Mouse (Mus musculus) layer of hippocampus, adult 6 months (tissue): Measurements from ENCODE around the gene P3h3. TPM values are rescaled to one million over a fixed set of nuclear protein-coding genes. Genes with fewer than 3 reads are reported as not detected.

Source experiments
- long read RNA-seq, 2 experiments: library from polyadenylated mRNA; unstranded; transcript quantifications; one replicate each; pipeline ENCODE4 v2.0.0; 2019 to 2020
- polyA plus RNA-seq: library from polyadenylated mRNA; unstranded; fragments of <200 nt; fragmentation: Nextera tagmentation; gene quantifications from 2 replicates; pipeline ENCODE4 v1.2.3, GENCODE M21; 2021

Gene P3h3
- polyA plus RNA-seq, result 1.0 and 1.2 TPM in 2 replicates
- long read RNA-seq, experiment 1, partial matches to known transcripts, result 1 of 1 reads
- long read RNA-seq, experiment 1, other reads (novel, unspliced or antisense), result 0 of 1 reads
- long read RNA-seq, experiment 2, partial matches to known transcripts, result 4 of 14 reads
- long read RNA-seq, experiment 2, other reads (novel, unspliced or antisense), result 9 of 14 reads

DNA sequence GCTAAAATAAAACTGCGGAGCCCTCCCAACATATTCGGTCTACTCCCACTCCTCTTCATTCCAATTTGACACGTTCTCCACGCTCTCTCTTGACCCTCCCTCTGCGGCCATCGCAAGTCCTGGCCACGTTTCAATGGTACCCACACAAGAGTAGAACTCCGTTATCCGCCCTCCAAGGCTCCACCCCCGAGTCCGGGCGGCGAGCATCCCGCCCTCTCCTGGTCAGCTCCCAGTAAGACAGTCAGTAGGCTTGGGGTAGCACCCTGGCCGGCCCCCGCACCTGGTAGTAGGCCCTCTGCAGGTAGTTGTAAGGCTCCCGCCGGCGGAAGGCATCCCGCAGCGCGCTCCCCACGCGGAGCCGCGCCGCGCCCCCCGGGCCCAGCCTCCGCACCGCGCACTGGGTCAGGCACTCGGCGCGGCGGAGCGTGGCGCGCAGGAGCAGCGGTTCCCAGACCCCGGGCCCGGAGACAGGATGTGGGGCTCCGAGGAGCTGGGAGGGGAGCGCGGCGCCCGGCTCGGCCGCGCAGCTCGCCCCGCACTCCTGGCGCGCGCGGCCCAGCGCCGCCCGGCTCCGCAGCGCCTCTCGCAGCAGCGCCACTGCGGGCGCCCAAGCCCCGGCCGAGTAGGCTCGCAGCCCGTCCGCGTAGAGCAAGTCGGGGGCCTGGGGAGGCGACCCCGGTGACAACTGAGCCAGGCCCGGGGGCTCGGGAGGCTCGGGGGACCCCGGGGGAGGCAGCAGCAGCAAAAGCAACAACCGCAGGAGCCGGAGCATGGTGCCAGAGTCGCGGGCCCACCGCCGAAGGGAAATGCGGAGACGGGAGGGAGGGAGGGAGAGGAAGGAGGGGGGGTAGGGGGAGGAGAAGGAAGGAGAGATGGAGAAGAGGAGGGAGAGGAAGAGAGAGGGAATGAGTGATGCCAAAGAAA lies at the start of gene P3h3:
TSS of gene P3h3 (minus strand) at position 837 of the 924 bp plus-strand sequence.

DNA sequence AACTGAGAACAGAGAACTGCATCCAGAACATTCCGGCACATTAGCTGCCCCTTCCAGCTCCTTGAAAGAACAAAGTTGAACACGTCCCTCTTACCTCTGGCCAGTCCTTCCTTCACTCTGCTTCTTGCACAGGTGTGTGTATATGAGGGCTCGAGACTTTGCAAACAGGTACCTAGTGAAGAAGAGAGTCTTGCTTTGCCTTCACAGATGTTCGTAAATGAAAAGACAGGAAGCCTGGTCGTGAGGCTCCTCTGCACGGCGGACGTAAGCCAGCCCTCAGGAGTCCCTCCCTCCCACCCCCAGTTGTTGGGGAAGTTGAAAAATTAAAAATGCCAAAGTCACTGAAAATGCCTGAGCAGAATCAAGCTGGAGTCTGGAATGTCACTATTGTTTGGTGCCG lies 30.4 kb upstream of the P3h3 start, which contains the start of gene Cd4:
TSS of gene Cd4 (minus strand) at position 236 of the 400 bp plus-strand sequence.

DNA sequence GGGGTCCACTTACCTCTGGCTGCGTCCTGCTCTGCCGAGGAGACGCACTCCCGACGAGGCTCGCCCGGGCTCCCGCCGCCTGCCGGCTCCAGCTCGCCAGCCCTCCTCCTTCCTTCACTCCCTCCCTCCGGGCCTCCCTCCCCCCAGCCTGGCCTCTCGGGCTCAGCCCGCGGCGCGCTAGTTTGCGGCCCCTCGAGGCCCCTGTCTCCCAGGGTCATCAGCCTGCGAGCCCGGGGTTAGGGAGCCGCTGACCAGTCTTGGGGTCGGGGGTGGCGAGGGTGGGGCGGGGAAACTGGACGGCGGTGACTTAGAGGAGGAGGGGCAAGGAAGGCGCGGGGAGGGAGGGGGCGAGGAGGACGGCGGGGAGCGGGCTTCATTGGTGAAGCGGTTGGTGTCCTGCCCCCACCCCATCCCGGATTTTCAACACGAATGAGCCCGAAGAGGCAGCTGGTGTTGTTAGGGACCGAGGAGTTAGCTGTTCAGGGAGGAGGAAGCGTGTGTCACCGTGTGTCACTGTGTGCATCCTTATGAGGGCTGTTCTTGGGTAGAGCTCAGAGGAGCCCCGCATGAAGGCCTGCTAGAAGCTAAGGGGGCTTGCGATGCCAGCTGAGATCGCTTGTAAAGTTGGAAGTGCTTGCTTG lies 6.2 kb upstream of the P3h3 start, which contains the start of gene Gpr162:
TSS of gene Gpr162 (minus strand) at position 326 of the 641 bp plus-strand sequence.

DNA sequence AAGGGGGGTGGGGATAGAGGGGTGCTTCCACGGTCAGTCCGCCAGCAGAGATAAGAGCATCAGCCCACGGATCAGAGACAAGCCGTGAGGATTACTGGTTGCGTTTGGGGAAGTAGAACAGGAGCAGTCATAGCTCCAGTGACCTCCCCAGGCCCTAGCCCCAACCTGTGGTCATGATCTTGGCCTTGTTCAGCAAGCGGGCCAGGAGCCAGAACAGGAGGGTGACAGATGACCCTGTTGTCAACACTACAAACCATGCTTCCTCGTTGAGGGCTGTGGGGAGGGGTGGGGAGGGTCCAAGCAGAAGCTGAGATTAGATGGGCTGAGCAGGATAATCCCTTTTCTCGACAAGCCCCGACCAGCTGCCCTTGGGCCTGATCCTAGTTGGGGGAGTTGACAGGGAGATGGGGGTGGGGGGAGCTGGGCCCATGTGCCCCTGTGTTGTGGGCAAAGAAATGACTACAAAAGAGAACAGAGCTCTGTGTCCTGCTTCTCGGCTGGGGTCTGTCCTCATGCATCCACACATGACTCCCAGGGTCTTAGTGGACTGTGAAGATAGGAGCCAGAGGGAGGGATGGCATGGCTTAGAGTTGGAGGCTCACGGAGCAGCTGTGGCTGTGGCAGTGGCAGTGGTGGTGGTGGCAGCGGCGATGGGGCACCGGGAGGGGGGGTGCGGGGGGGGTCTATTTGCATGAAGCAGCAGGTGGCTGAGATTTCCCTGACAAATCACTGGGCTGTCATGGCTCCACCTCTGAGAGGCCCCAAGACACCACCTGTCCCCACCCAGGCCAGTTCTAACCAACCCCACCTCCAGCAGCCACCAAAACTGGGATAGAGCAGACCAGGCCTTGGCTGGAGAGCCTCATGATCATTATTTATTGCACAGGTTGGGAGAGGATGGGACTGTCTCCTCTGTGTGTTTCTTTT lies 17.0 kb downstream of the P3h3 start, which contains the start of gene Gnb3:
TSS of gene Gnb3 (minus strand) at position 35 of the 927 bp plus-strand sequence.

DNA sequence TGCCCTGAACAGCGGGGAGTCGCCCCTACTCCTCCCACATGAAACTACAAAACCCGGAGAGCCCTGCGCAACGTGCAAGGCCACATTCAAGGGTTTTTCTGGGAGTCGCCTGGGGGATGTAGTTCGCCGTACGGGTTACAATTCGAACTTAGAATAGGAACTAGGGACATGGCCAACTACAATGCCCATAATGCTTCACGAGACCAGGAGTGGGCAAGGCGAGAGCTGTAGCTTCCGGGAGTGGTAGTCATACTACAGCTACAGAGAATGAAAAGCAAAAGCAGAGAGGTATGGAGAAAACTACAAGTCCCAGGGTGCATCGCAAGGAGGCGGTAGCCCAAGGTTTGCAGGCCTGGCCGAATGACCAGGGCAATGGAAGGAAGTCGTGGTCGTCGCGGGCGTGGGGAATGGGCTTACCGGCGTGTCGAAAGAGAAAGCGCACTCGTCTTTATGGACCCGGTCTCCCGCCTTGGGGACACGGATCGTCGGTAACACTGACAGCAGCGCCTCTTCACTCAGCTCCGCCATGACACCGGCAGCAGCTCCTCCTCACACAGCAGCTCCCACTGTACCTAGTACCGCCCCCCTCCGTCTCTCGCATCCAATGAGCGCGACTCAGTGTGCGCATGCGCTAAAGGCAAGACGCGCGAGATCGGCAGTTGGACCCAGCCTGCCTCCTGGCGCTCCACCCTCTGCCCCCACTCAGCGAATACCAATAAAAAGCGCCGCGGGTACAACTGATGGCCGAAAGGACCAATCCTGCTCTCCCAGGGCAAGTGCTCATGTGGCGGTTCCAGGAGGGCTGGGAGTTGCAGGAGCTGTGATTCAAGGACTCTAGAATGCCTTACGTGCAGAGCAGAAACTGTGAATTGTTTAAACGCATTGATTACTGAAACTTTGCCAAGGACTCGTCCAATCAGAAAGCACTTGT lies 28.4 kb downstream of the P3h3 start, which contains the start of the genes Usp5 and Cdca3:
TSS of gene Usp5 (minus strand) at position 617 of the 931 bp plus-strand sequence.
TSS of gene Cdca3 (plus strand) at position 680 of the 931 bp plus-strand sequence.

DNA sequence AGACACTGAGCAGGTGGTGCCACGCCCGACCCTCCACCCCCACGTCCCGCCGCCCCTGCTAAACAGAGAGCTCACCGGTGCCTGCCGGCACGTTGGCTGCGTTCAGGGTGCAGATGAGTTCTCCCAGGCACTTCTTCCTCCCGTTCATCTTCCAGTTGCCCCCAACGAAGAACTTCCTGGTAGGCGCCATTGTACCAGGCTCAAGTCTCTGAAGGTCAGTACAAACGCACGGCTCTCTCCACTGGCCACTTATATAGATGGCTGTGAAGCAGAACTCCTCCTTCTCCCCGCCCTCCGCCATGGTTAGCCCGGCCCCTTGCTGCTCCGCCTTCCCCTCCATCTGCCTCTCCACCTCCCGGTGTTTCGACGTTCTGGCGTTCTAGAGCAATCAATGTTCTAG lies 43.6 kb downstream of the P3h3 start, which contains the start of gene Tpi1:
TSS of gene Tpi1 (minus strand) at position 364 of the 400 bp plus-strand sequence.

DNA sequence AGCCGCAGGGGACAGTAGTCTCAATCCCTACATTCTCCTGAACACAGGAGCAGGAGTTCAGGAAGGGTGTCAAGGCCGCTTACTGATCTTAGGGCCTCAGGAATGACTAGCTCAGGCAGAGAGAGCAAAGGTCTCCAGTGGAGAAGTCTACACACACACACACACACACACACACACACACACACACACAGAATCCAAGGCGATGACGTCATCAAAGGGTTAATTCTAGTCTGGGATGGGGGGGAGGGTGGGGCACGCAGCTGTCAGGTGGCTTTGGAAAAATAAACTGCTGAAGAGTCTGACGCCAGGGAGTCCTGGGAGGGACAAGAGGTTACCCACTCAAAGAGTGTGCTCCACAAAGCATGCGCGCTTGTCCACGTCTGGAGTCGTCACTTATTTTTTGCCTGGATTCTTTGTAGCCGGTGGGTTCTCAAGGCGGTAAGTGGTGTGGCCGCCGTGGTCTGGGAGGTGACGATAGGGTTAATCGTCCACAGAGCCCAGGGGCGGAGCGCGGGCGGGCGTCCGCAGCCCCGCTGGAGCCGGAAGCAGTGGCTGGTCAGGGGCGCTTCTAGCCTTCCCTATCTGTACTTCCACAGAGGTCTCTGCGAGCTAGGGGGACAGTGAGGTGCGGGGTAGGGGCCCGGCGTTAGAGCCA lies 49.1 kb downstream of the P3h3 start, which contains the start of gene Spsb2:
TSS of gene Spsb2 (plus strand) at position 304 of the 655 bp plus-strand sequence.

Other genes with a start within 250 kb of the P3h3 start
- 0.05 TPM in 1 of 2 replicates, not detected in the other for gene C1s2, start 221.7 kb downstream of the P3h3 start, polyA plus RNA-seq
- 20.8 and 21.3 TPM in 2 replicates for gene Lpcat3, start 194.7 kb downstream of the P3h3 start, polyA plus RNA-seq
- 101 and 108 TPM in 2 replicates for gene Emg1, start 145.6 kb downstream of the P3h3 start, polyA plus RNA-seq
- 140 and 157 TPM in 2 replicates for gene Phb2, start 145.4 kb downstream of the P3h3 start, polyA plus RNA-seq
- 4.1 and 4.6 TPM in 2 replicates for gene Ptpn6, start 119.0 kb downstream of the P3h3 start, polyA plus RNA-seq
- 1,248 and 1,281 TPM in 2 replicates for gene Grcc10, start 116.4 kb downstream of the P3h3 start, polyA plus RNA-seq
- 0.06 TPM in 1 of 2 replicates, not detected in the other for gene Gm45234, start 101.7 kb downstream of the P3h3 start, polyA plus RNA-seq
- gene Atn1, start 101.2 kb downstream of the P3h3 start, polyA plus RNA-seq, result 14.3 and 15.6 TPM in 2 replicates
- 599 and 862 TPM in 2 replicates for gene Eno2, start 88.1 kb downstream of the P3h3 start, polyA plus RNA-seq
- gene Lrrc23, start 78.0 kb downstream of the P3h3 start, polyA plus RNA-seq, result 4.3 and 6.1 TPM in 2 replicates
- 5.4 and 5.5 TPM in 2 replicates for gene Spsb2, start 49.1 kb downstream of the P3h3 start, polyA plus RNA-seq
- gene Tpi1, start 43.5 kb downstream of the P3h3 start, polyA plus RNA-seq, result 1,210 and 1,292 TPM in 2 replicates
- 98.8 and 105 TPM in 2 replicates for gene Usp5, start 28.3 kb downstream of the P3h3 start, polyA plus RNA-seq
- gene Cdca3, start 28.2 kb downstream of the P3h3 start, polyA plus RNA-seq, result 0.59 and 0.67 TPM in 2 replicates
- gene Gnb3, start 17.5 kb downstream of the P3h3 start, polyA plus RNA-seq, result 0.13 and 0.43 TPM in 2 replicates
- 1.1 and 1.4 TPM in 2 replicates for gene Gpr162, start 6.2 kb upstream of the P3h3 start, polyA plus RNA-seq
- 0.34 and 0.68 TPM in 2 replicates for gene Cd4, start 30.5 kb upstream of the P3h3 start, polyA plus RNA-seq
- gene Lag3, start 54.0 kb upstream of the P3h3 start, polyA plus RNA-seq, result 7.0 and 11.9 TPM in 2 replicates
- gene Ptms, start 62.4 kb upstream of the P3h3 start, polyA plus RNA-seq, result 294 and 362 TPM in 2 replicates
- gene Mlf2, start 73.6 kb upstream of the P3h3 start, polyA plus RNA-seq, result 604 and 679 TPM in 2 replicates
- 236 and 263 TPM in 2 replicates for gene Cops7a, start 107.8 kb upstream of the P3h3 start, polyA plus RNA-seq
- 40.7 and 47.6 TPM in 2 replicates for gene Pianp, start 138.9 kb upstream of the P3h3 start, polyA plus RNA-seq
- 7.6 and 8.3 TPM in 2 replicates for gene Zfp384, start 151.4 kb upstream of the P3h3 start, polyA plus RNA-seq
- gene Ing4, start 182.0 kb upstream of the P3h3 start, polyA plus RNA-seq, result 54.3 and 56.6 TPM in 2 replicates
- 0.72 and 1.4 TPM in 2 replicates for gene Acrbp, start 191.9 kb upstream of the P3h3 start, polyA plus RNA-seq
- gene Lpar5, start 210.2 kb upstream of the P3h3 start, polyA plus RNA-seq, result 1.1 and 2.0 TPM in 2 replicates
- gene Chd4, start 238.2 kb upstream of the P3h3 start, polyA plus RNA-seq, result 62.8 and 65.4 TPM in 2 replicates